Mouse (Mus musculus) ES-CJ7 (cell line): Measurements from ENCODE around the gene Cnga4.
"Not testable (repeated sequence)": the region's sequence is repeated elsewhere in the genome, so short reads cannot be mapped to it uniquely, and the experiment has no call there.

Source experiments
- DNase-seq: peaks from one replicate; pipeline ENCODE4 v3.0.0; 2011; ENCODE audit warnings: low read depth, low spot score

Cnga4 gene

GRCm38 (mm10) chr7:105404268-105404667 is at the start of gene Cnga4:
Cnga4 (plus strand) TSS chr7:105404568.
- peak; percentile 8 for DNase-seq

- not testable (repeated sequence) for DNase-seq
These were observed 48.3 kb upstream of the Cnga4 start for GRCm38 (mm10) chr7:105356064-105356463.

GRCm38 (mm10) chr7:105356487-105356886 is 47.9 kb upstream of the Cnga4 start:
- DNase-seq = not testable (repeated sequence)

- no peak for DNase-seq
These were observed 42.7 kb upstream of the Cnga4 start for GRCm38 (mm10) chr7:105361713-105362112.

GRCm38 (mm10) chr7:105367268-105367667 is 37.1 kb upstream of the Cnga4 start:
- DNase-seq = no peak

GRCm38 (mm10) chr7:105367930-105368329 is 36.4 kb upstream of the Cnga4 start, which contains the start of gene Olfr692:
Olfr692 (plus strand) TSS chr7:105368230.
- DNase-seq = no peak

- DNase-seq = no peak
These were observed 35.8 kb upstream of the Cnga4 start for GRCm38 (mm10) chr7:105368521-105368920.

- DNase-seq = no peak
These were observed 31.5 kb upstream of the Cnga4 start for GRCm38 (mm10) chr7:105372912-105373311.

- no peak for DNase-seq
These were observed 30.9 kb upstream of the Cnga4 start for GRCm38 (mm10) chr7:105373509-105373908.

- DNase-seq = no peak
These were observed 30.4 kb upstream of the Cnga4 start for GRCm38 (mm10) chr7:105373976-105374375.

GRCm38 (mm10) chr7:105374866-105375265 is 29.5 kb upstream of the Cnga4 start, which contains the start of gene Gm5901:
Gm5901 (plus strand) TSS chr7:105375038.
- DNase-seq = no peak

GRCm38 (mm10) chr7:105380329-105380728 is 24.0 kb upstream of the Cnga4 start:
- DNase-seq = no peak

GRCm38 (mm10) chr7:105387696-105388095 is 16.7 kb upstream of the Cnga4 start:
- DNase-seq = no peak

- no peak for DNase-seq
These were observed 14.1 kb upstream of the Cnga4 start for GRCm38 (mm10) chr7:105390236-105390635.

GRCm38 (mm10) chr7:105394606-105395005 is 9.8 kb upstream of the Cnga4 start:
- no peak for DNase-seq

- no peak for DNase-seq
These were observed 9.1 kb upstream of the Cnga4 start for GRCm38 (mm10) chr7:105395131-105395820.

GRCm38 (mm10) chr7:105396126-105396525 is 8.2 kb upstream of the Cnga4 start:
- DNase-seq = no peak

GRCm38 (mm10) chr7:105399058-105399934 is 5.1 kb upstream of the Cnga4 start:
- peak; percentile 42 for DNase-seq

- DNase-seq = peak; percentile 99
These were observed 4.3 kb upstream of the Cnga4 start, which contains the start of gene Fam160a2 for GRCm38 (mm10) chr7:105399935-105400624. Fam160a2 (minus strand) TSS chr7:105400054.

GRCm38 (mm10) chr7:105406322-105406721 is 2.0 kb downstream of the Cnga4 start:
- DNase-seq = no peak

GRCm38 (mm10) chr7:105411874-105412632 is 7.7 kb downstream of the Cnga4 start:
- DNase-seq = peak; percentile 57
